Mouse (Mus musculus) lung, postnatal 10 days (tissue): ENCODE results near the gene Gse1.

Experiments
- DNase-seq: peaks from one replicate; pipeline ENCODE4 v3.0.0; 2021

Gse1 gene

GRCm38 (mm10) chr8:120426622-120427385, 198.5 kb downstream of the Gse1 start:
- DNase-seq, result peak; percentile 83

- DNase-seq, result no peak
Observed at GRCm38 (mm10) chr8:120428492-120428891, 200.2 kb downstream of the Gse1 start.

- no peak for DNase-seq
Observed at GRCm38 (mm10) chr8:120429116-120429515, 200.9 kb downstream of the Gse1 start.

DNA sequence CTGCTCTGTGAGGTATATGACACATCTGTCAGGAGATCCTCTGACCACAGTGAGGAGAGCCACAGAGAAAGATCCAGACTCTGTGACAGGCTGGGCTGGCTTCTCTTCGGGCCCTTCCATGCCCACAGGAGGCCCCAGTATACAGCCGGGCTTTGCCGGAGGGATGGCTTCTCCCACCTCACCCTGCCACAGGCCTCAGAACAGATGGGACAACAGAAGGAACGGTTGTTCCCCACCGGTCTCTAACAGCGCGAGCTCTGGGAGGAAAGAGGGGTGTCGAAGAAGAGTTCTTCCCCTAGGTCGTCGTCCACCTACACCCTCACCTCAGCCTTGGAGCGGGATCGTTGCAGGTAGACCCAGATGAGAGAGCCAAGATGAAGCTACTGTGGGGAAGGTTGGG, 202.8 kb downstream of the Gse1 start:
- DNase-seq, result no peak

DNA sequence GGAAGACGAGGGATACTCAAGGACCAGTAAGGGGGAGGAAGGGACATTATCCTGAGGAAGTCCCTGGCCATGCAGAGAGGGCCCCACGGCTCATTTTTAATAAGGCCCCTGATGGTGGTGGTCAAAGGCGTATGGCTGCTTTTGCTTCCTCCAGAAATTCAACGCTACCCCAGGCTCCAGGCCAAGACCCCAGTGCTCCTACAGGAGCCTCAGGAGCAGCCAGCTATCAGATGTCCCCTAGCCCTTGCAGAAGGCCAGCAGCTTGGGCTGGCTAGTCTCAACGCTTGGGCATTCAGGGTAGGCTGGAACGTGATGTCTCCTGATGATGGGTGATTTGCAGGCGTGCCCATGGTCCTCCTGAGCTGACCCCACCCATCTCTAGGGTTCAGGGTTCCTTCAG, 204.2 kb downstream of the Gse1 start:
- DNase-seq, result no peak

DNA sequence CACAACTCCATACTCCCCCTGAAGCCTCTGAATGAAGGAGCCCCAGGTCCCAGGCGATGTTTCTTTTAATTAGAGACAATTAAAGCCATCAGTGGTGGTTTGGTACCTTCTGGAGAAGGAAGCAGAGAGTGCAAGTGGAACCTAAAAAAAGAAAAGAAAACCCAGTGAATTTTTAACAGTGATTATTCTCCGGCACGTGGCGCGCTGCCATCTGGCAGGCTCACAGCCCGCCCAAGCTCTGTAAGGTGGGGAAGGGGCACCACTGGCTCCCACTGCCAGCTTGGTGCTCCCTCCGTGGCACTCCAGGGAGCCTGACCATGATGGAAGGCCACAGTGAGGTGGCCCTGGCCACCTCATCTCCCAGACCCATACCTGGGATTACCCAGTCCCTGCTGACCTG, 204.9 kb downstream of the Gse1 start:
- DNase-seq, result no peak

GRCm38 (mm10) chr8:120433734-120434133, 205.5 kb downstream of the Gse1 start:
- no peak for DNase-seq

- no peak for DNase-seq
Observed at GRCm38 (mm10) chr8:120435781-120436180, 207.5 kb downstream of the Gse1 start.

DNA sequence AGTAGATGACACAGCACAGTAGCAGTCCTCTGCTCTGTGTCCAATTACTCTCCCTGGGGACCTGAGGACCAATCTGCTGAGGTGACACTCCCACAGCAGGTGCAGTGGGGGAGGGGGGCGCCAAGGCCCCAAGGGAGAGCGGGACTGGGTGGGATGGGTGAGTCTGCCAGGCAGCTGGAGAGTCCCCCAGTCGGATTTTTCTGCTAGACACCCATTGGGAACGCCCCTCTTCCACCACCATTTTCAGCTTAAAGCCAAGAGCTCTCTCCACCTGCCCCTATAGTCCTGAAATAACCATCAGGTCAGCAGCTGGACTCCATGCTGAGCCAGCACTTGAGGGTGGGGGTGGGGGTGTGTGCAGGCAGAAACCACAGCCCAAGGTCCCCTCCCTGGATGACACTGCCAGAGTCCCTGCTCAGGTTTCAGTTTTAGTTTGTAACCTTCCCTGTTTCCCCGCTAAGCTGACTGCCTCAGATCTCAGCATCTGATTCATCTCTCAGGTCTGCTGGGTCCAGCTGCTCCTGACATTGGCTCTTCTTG, 208.3 kb downstream of the Gse1 start:
- no peak for DNase-seq

GRCm38 (mm10) chr8:120437207-120437606, 209.0 kb downstream of the Gse1 start:
- no peak for DNase-seq

DNA sequence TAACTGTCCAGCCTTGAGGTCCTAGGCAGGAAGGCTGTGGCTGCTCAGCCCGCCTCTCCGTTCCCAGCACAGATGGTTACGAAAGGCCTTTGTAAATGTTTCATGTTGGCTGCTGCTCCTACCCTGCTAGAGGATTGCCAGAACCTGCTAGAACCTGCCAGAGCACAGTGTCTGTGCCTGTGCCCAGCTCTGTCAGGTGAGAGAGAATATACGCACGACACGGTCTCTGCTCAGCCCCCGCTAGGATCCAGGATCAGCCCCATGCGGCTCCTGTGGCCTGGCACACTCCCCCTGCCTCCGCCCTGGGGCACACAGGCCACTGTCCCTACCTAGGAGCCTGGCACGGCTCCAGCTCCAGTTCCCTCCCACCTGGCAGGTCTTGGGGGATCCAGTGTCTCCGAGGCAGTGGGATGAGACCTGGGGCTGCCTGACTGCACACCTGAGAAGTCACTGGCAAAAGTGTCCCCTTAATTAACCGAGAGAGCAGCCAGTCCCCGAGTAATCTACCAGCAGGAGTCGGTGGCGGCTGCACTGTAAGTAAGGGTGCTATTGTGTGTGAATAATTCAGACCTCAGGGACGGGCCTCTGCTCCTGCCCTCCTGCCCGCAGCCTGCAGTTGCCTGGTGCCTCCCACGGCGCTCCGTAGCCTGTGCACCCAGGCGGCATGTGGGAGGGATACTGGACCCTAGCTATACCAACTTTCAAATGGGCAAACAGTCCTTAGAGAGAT, 209.6 kb downstream of the Gse1 start:
- DNase-seq, result no peak

- DNase-seq, result no peak
Observed at GRCm38 (mm10) chr8:120439309-120439708, 211.1 kb downstream of the Gse1 start.

DNA sequence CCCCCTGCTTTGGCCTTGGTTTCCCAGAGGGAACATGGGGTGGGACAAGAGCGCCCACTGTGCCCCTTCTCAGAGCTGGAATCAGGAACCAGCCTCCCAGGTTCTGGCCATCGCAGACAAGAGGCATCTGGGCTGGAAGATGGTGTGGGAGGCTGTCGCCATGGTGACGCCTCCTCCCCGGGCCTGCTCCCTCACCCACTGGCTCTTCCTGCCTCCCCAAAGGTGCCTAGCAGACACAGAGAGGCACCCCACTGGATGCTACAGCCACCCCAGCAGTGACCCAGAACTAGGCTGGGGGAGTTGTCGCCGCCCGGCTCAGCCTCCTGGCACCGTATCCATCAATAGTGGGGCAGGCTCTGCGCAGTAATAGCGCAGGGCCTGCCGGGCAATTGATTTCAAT, 212.5 kb downstream of the Gse1 start:
- no peak for DNase-seq

GRCm38 (mm10) chr8:120441637-120442036, 213.4 kb downstream of the Gse1 start:
- no peak for DNase-seq

DNA sequence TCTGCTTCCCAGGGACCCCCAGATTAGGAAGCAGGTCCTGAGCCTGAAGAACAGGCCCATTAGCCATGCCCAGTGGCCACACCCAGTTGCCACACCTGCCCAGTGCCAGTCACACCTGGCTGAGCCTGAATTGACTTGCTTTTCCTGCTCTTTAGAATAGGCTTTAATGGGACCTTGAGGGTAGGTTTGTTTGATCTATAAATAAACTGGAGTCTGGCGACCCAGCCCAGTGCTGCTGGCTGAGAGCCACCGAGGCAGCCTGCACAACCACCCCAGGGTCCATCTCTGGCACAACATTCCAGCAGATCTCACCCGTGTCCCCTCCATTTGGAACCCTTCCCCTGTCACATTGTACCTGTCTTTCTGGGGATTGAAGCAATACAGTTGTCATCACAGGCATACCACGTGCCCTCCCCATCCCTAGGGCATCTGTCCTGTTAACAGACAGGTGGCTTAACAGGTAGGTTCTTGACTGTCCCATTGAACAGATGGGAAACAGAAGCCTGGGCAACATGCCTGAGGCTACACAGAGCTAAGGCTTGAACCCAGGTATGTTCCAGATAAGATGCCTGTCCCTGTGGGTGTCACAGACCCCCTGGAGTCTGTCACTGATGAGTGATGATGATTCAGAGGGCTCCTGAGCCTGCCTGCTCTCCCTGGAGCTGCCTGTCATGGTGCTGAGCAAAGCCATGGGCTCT, 214.2 kb downstream of the Gse1 start:
- no peak for DNase-seq

GRCm38 (mm10) chr8:120445249-120445648, 217.0 kb downstream of the Gse1 start:
- DNase-seq, result peak; percentile 55

DNA sequence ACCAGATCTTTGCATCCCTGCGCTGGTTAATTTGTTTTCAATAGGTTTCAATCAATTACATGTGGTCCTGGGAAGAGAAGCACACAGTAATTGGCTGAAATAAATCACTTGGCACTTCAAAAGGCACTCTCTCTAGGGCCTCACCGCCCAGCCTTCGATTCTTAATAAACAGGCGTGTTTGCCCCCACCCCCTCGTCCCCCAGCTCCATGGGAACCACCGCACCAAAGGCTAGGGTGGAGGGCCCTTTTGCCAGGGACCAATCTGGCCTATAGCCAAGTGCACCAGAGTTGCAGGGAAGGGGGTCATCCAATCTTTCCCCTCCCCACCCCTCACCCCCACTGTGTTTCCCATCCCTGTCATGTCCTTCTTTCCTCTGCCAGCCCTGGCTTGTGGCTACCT, 219.9 kb downstream of the Gse1 start:
- no peak for DNase-seq

- DNase-seq, result no peak
Observed at GRCm38 (mm10) chr8:120449139-120449538, 220.9 kb downstream of the Gse1 start.

DNA sequence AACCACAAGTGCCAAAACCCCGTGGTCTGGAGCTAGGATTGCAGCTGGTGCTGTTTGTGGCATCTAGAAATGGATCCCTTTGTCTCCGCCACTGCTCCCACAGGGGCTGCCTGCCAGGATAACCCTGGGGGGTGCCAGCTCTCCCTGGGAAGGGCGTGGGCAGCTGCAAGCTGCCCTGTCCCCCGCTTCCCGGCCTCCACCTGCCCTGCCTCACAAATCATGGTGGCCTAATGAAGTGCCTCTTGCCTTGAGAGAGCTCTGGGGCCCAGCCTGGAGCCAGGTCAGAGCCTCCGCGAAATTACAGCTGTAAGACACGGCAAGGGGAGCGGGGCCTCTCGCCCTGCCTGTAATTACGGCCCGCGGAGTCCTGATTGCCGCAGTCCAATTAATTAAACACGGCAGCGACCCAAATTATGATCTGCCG, 221.4 kb downstream of the Gse1 start:
- DNase-seq, result no peak

GRCm38 (mm10) chr8:120452111-120452510, 223.9 kb downstream of the Gse1 start:
- no peak for DNase-seq

GRCm38 (mm10) chr8:120454404-120454803, 226.1 kb downstream of the Gse1 start:
- no peak for DNase-seq

- peak; percentile 43 for DNase-seq
Observed at GRCm38 (mm10) chr8:120460375-120460774, 232.1 kb downstream of the Gse1 start.

DNA sequence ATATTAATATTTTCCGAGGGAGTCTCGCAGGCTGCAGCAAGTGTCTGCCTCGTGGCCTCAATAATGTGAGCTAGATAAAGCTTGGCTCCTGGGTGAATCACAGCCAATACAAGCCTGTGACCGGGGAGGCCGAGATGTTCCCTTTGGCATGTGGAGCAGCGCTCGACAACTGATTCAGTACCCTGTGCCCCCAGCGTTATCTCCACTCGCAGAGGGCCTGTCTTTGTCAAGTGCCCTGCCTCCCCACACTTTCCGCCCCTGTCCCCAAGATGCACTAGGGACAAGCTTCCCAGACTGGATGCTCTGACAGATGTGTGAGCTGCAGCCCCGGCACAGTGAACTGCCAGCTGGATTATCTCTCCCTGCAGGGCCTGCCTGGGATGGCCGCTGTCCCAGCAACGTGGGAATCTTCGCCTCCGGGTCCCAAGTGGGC, 233.9 kb downstream of the Gse1 start:
- DNase-seq, result peak; percentile 71
